Mouse (Mus musculus) heart, adult 18-20 months (tissue): ENCODE data around the gene Iscu. TPM values are rescaled to one million over a fixed set of nuclear protein-coding genes. Genes with fewer than 3 reads are reported as not detected.

Experiments used
- DNase-seq, 2 experiments: peaks; one replicate each; pipeline ENCODE4 v3.0.0; 2021 to 2022; ENCODE audit warnings: mixed read lengths in 1 of 2
- total RNA-seq, 2 experiments: library from RNA; stranded (reverse); gene quantifications; 2 replicates each; pipeline ENCODE4 v1.2.3; 2021

The Iscu gene
- total RNA-seq, 2 experiments from 2014 or later: 207 to 210 TPM

GRCm38 (mm10) chr5:113755347-113756030 is 17.1 kb upstream of the Iscu start:
- no peak for DNase-seq

- no peak for DNase-seq
Measured at GRCm38 (mm10) chr5:113761585-113761984, 11.0 kb upstream of the Iscu start.

DNA sequence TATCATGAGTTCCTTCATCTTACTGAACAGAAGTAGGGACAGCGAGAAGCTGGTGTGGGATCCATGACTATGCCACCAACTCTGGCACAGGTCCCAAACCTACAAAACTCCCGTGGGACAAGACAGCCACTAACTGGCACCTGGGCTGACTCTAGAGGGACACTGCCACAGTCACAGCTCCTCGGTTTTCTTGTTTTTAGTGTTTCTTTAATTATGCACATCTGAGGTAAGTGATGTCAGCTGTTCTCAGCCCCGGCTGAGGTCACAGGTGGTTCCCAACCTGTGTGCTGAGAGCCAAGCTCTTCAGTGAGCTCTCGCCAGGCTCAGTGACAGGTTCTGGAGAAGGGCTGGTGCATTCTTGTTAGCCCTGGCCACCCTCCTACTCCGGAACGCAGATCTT is 8.1 kb upstream of the Iscu start:
- DNase-seq: no peak

DNA sequence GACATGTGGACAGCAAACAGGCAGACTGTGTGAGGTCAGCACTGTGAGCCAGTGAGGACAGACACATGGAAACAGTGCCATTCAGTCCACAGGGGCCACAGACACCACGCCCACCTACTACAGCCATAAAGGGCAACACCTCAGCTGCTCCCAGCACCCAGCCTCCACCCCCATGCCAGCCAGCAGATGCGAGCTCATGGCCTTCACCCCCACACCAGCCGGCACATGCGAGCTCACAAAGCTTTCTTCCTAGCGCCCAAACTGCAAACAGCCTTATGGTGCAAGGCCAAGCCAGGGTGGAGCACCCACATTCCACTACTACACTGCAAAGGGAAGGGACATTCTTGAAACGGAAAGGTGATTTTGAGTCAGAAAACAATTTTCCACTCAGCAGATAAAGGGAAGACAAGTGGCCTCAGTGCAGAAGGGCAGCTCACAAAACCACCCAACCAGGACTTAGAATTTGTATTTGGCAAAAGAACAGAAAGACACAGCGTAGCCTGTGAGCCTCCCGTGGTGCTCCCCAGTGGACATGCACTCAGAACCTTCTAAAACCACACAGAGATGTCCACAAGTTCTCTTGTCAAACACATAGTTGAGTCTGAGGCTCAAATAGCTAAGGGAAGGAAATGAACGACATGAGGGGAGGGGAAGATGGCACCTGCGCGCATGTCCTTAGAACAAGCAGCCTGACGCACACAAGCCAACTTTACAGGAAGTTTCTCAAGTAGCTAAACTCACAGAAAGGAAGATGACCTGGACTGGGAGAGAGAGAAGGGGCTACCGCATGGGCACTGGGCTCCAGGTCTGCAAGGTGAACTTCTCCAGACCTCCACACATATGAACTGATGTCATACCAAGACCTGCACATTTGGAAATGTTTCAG is 6.7 kb upstream of the Iscu start:
- no peak for DNase-seq

GRCm38 (mm10) chr5:113768806-113769205 is 3.7 kb upstream of the Iscu start:
- no peak for DNase-seq

DNA sequence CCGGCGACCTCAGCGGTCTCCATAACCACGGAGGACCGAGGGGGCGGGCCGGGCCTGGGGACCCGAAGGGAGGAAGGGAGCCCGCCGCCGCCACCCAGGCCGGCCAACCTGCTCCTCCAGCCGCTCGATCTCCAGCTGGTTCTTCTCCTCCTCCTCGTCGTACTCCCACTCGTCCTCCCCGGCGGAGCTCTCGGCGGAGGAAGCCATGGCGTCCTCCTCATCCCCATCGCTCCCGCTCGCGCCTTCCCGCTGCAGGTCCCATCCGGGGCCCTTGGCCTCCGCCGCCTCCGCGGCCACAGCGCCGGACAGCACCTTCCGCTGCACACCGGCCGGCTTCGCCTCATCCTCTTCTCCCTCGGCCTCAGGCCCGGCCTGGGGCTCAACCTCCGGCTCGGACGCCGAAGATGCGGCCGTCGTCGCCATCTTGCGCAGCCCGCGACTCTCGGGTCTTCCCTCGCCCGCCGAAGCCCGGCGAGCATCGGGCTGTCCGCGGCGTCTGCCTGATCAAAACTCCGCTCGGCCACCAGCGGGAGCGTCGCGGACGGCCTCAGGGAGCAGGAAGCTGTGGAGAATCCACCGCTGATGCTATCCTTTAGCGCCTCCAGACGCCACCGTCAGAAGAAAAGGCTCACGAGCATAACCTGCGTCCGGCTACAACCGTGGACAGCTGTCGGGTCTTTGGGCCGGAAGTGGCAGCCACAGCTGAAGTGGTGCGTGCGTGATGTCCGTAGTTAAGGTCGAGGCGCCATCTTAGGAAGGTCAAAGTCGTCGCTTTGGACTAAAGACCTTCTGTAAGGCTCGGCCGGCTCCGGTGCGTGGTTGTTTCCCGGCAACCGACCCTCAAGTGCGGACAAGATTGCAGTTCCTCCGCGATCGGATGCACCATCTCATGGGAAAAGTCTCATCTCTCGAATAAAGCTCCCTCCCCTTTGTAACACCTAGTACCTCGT is 1.1 kb upstream of the Iscu start:
- DNase-seq: peak; percentile 91 to 93

DNA sequence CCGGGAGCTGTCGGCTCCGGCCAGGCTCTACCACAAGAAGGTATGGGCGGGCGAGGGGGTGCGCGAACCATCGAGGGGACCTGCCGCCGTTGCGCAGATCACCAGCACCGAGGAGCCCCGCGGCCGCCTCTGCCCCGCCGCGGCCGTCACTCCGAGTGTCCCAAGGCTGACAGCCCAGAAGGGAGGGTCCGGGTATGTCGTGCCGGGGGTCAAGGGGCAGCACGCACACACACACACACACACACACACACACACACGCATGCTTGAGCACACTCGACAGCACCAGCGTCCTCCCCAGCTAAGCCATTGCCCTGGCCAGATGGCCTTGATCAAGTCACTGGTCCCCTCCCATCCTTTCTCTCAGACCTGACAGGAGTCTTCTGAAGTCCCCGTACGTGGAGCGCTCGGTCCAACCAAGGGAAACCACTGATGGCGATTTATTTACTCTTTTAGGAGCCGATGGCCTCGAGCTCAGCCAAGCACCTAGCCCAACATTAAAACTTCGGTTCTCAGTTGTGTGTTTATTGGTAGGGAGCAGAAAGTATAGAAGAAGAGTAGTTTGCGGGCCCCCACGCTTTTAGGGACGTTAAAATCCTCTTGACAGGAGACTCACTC is 464 bp downstream of the Iscu start:
- peak in 1 of 2 experiments; percentile 55 for DNase-seq

- DNase-seq: peak; percentile 86 to 94
Measured at GRCm38 (mm10) chr5:113773664-113774063, 1.1 kb downstream of the Iscu start.

DNA sequence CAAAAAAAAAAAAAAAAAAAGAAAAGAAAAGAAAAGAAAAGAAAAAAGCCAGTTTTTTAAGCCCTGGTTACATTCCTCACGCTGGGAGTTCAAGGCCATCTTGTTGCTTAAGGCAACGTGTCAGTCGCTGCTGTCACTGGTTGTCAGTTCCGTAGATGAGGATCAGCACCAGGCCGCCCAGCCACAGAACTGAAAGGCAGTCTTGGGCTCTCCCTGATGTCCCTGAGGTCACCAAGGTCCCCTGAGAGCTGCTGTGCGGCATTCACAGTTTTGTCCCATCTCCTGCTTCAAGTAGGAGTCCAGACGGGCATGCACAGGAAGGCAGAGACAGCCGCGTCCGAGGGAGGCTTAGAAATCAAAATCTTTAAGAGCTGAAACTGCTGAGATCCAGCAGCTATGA is 3.0 kb downstream of the Iscu start:
- DNase-seq: no peak

DNA sequence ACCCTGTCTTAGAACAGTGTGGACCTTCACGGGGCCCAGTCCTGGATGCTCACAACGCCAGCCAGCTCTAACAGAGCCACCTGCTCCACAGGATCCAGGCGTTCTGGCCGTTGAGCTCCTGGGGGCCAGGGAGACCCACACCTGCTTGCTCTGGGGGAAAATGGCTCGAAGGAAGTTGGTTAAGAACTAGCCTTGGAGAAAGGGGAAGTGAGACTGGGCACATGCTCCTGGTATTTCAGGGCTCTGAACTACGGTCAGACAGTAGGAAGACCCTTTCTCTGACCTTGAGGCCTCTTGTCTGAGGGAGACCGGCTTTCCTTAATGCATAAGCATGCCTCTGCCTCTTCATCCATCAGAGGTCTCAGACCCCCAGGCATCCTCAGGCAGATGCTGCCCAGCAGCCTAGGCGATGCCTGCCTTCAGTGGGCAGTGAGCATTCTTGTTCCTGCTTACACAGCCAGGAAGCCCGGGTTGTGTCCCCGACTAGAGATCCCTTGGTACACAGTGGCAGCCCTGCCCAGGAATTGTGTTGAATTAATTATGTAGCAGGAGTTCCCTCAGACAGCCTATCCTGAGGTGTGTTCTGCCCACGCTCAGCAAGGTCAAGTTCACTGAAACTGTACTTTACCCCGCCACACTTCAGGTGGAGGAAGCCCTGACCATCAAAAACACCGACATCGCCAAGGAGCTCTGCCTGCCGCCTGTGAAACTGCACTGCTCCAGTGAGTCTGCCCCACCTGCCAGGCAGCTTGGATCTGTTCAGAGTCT is 3.8 kb downstream of the Iscu start:
- DNase-seq: peak in 1 of 2 experiments; percentile 43

DNA sequence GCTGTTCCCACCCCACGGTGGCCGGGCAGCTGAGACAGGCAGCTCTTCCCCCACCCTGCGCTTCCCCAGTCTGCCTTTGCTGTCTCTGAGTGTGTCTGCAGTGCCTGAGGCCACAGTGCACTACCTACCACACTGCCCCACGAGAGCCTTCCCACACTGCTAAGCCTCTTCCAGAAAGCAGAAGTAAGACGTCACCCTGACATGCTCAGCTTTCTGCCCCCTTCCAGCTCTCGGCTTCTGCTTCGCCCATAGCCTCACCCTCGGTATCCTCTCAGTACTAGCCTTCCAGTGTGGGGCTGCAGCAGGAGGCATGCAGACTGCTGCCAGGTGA is 4.3 kb downstream of the Iscu start:
- DNase-seq: peak; percentile 20 to 66

DNA sequence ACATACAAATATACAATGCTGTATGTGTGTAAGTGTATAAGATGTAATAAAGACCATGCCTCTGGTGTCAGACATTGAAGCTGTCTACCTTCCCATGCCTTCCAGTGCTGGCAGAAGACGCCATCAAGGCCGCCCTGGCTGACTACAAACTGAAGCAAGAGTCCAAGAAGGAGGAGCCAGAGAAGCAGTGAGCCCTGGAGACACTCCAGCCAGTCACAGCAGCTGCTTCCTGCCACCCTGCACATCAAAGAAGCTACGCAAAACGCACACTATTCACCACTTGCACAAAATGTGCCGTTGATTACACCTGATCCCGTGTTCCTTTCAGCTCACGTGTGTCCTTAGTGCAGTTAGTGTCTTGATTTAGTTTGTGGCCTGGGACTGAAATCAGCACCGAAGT is 5.2 kb downstream of the Iscu start:
- DNase-seq: peak in 1 of 2 experiments; percentile 28

DNA sequence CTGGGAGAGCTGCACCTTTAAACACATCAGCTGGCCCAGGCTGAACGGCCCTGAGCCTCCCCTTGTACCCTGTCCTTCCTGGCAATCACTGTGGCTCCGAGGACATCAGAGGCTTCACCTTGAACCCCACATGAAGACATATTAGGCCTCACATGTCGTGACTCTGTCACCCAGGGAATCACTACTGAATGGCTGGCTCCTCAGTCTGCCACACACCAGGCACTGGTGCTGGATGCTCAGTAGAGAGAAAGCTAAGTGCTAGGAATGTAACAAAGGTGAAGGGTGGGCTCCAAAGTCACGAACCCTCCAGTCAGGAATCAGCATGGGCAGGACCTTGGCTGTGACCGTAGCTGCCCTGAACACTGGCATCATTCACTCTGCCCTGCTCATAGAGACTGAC is 7.0 kb downstream of the Iscu start:
- no peak for DNase-seq

- DNase-seq: no peak
Measured at GRCm38 (mm10) chr5:113780082-113780752, 7.7 kb downstream of the Iscu start.

DNA sequence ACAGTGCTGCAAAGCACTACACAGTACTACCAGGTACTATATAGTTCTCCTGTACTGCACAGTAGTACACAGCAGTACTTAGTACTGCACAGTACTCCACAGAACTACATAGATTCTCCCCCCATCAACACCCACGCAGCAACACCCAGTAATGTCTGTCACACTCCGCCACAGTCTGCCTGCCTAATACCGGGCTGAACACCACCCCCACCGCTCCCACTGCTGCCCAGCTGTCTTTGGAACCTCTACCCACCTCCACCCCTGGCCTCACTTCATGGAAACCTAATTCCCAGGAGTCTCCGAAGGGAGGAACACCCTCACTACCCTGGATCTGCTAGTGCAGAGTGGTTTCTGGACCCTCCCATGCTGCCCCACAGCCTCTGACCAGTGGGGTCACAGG is 8.2 kb downstream of the Iscu start:
- no peak for DNase-seq

DNA sequence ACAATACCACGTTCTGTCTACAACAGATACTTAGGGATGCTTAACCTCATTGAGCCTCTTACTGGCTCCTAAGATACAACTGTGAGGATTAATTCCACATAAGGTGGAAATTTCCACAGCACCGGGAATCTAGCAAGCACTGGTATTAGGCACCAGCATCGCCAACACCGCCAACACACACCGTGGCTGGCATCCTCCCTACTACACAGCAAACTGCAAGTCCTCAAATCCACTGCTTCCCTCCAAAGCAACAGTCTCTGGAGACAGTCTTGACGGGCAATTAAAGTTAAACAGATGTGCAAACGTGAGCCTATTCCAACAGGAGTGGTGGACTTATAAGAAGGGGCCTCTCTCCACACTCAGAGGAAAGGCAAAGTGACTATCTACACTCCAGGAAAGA is 8.7 kb downstream of the Iscu start:
- DNase-seq: no peak

- DNase-seq: no peak
Measured at GRCm38 (mm10) chr5:113781875-113782274, 9.3 kb downstream of the Iscu start.

DNA sequence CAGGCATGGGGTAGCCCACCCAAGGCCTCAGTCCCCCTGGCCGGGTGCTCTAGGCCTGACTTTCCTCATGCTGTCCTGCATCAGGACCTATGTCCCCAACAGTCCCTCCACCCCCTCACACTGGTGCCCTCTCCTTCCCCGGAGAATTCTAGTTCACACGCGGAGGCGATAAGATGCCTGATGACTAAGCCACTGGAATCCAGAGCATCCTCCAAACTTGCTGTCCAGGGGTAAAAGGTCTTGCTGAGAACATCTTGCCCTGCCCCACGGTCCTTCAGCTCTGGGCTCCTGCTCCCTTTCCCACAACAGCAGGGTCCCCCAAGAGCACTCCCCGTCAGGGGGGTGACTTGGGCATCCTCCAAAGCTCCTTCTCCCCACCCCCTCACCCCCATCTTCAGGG is 10.1 kb downstream of the Iscu start:
- peak; percentile 22 to 45 for DNase-seq

- peak; percentile 68 to 84 for DNase-seq
Measured at GRCm38 (mm10) chr5:113783581-113784001, 11.0 kb downstream of the Iscu start.

GRCm38 (mm10) chr5:113784104-113784503 is 11.6 kb downstream of the Iscu start:
- DNase-seq: peak in 1 of 2 experiments; percentile 33

DNA sequence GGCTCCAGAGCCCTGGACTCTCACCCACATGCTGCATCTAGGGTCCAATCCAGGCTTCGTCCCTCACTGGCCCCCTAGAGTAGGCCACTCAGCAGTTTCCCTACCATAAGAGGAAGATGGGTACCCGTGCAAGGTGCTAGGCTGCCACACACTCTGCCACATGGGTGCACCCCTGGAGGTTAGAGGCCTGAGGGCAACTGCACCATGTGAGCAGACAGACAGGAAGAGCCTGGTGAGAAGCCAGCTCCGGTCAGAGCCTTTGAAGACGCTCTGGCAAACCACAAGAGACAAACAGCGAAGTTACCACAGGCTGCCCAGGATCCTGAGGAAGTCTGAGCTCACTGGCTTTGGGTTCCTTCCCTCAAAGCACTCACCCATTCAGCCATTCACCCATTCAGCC is 14.4 kb downstream of the Iscu start:
- DNase-seq: no peak
